Mouse (Mus musculus) c-Kit-positive CD71-positive TER-119-positive erythroid progenitor cells, embryonic 14.5 days (primary cell): Measurements from ENCODE around the gene Baiap2.

Source experiments
- DNase-seq: peaks from one replicate; pipeline ENCODE4 v3.0.0-alpha.2; 2013; ENCODE audit warnings: low spot score

The Baiap2 gene

DNA sequence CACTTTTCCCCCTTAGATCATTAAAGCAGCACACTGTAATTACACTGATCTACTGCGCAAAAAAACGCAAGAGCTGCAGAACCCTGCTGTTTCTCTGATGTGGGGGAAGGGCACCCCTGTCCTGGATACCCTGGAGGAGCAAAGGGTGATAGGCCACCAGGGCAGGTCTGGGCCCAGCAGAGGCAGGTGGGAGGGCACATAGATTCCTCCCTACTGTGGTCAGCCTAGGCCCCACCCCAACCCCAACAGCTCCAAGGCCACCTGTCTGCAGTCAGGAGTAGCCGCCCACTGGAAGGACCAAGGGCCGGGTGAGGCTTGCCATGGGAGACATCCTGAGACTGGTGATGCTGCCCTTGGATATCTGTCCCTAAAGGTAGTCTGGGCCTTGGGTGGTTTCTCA lies 102.8 kb downstream of the Baiap2 start:
- no peak for DNase-seq

- DNase-seq: no peak
Measured at GRCm38 (mm10) chr11:120045839-120046552, 103.4 kb downstream of the Baiap2 start.

DNA sequence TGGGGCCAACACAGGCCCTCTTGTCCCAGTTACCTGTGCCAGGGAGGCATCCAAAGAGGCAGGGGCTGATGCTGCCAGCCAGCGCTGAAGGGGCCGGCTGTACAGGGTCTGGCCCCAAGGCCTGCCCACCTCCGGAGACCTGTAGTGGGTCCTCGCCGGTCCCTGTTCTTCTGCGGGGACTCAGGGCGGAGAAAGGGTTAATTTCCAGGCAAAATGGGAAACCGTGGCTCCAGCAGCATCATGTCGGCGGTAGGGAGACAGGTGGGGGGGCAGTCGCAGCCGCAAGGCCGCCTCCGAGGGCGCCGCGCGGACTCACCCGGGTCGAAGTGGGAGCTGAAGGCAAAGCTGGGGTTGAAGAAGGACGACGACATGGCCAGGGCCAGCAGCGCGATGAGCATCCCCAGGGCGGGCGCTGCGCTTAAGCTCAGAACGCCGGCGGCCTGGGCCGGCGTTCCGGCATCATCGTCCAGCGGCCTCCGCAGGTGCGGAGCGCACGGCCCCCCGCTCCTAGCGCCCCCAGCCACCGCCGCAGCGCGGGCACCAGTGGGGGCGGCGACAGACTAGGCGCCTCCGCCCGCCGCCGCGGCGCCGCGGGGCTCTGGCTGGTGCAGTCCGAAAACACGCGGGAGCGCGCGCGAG lies 104.1 kb downstream of the Baiap2 start, which contains the start of gene Aatk:
Gene Aatk, minus strand, starts transcription at position 615 of the 639 bp plus-strand sequence.
- DNase-seq: no peak

GRCm38 (mm10) chr11:120047531-120048251 lies 105.1 kb downstream of the Baiap2 start:
- no peak for DNase-seq

- no peak for DNase-seq
Measured at GRCm38 (mm10) chr11:120048252-120048556, 105.6 kb downstream of the Baiap2 start.

- DNase-seq: no peak
Measured at GRCm38 (mm10) chr11:120049067-120049466, 106.5 kb downstream of the Baiap2 start.

DNA sequence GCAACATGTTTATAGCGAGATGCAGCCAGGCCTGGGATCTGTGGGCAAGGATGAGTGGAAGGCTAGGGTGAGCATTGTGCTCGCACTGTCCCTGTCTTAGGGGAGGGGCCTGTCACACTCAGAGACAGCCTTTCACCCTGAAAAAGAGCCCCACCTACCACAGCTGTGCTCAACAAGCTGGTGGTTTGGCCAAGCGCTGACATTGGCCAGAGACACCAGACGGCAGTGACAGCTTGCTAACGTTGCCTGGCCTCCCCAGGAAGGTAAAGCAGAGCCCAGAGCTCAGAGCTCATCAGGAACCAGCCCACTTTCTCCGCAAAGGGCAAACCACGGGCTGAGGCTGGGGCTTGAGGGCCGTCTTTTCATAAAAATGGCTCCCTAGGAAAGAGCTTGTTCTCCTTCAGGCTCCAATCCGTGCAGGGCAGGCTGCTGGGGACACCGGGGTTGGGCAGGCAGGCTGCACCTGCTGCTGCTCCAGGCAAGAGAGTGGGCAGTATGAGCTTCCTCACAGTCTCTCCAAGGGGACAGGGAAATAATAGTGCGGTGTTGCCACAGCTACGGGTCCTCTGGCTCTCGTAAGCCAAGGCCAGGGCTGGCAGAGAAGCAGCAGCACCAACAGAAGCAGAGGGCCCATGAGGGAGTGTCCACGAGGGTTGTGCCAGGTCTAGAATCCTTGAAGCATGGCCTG lies 108.7 kb downstream of the Baiap2 start:
- no peak for DNase-seq

DNA sequence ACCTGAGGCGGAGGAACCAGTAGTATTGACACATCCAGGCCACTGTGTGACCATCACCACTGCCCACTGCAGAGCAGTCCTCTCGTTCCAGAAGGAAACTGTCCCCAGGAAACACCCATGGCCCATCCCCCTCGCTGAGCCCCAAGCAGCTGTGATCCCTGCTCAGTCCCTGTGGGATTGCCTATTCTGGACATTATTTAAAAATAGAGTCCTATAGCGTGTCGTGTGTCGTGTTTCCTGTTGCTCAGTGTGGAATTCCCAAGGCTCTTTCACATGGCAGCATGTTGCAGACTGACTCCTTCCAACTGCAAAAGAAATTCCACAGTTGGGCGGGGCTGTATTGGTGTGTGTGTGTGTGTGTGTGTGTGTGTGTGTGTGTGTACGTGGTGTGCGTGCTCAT lies 109.7 kb downstream of the Baiap2 start:
- no peak for DNase-seq

DNA sequence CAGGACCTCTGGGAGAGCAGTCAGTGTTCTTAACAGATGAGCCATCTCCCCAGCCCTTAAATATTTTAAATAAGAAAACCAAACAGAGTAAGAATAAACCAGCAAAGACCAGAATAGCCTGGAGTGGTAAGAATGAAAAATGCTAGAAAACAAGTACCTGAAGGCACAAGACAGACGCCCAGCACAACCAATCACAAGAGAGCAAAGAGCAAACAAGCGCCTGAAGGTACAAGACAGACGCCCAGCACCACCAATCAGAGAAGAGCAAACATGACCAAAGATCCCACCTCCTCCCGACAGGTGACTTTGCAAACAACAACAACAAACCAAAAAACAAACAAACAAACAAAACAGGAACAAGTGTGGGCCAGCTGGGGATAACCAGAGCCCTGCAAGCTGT lies 111.3 kb downstream of the Baiap2 start:
- no peak for DNase-seq

DNA sequence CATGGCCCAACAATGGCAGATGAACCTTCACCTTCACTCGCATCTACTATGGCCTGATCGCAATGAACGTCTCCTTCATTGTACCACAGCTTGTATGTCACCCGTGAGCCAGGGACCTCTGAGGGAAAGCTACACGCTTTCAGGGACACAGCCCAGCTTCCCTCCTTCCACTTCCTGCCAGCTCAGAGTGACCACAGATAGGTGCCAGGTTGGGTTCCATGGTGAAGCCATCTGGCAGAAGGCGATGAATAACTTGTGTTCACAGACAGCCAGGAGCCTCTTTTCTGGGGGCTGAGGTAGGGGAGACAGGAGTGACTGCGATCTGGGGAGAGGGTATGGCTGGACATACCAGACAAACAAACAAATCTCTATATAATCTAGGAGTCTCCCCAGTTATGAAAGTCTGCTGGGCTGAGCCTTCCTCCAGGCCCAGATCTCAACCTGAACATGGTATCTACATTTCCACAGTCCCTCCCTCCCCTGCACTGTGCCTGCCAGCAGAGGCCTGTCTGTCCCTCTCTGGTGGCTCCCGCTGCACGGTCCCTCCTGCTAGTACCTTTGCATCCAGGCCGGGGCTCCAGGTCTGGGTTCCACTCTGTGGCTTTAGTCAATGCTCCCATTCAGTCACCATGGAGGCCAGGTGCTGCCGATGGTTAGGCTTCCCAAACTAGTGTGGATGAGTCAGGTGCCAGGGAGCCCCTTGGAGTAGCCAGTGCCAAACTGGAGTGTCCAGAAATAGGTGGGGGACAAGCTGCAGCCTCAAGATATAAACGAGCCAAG lies 113.6 kb downstream of the Baiap2 start:
- DNase-seq: no peak
